Mouse (Mus musculus) liver, adult 2 months (tissue): Measurements from ENCODE around the gene Fkbp1a.

ENCODE experiments used
- CTCF ChIP-seq: fragments of 200-500 bp; IDR thresholded peaks from 2 replicates; pipeline ENCODE4 v1.5.1; 2011; ENCODE audit warnings: low read depth, low read length, control low read depth
- POLR2A ChIP-seq: fragments of 200-500 bp; IDR thresholded peaks from 2 replicates; pipeline ENCODE4 v1.6.1; 2011; ENCODE audit warnings: low read length, control low read depth; ENCODE audit not compliant: insufficient read depth; ENCODE audit errors: extremely low read depth

GRCm38 (mm10) chr2:151519000-151519399, 23.3 kb upstream of the Fkbp1a start:
- no peak for TF ChIP-seq CTCF
- no peak for TF ChIP-seq POLR2A
